Mouse (Mus musculus) thymus, postnatal 36 days (tissue): ENCODE measurements around the gene Rhox7b.
"Not testable (repeated sequence)": the region's sequence is repeated elsewhere in the genome, so short reads cannot be mapped to it uniquely, and the experiment has no call there.

Experiments
- DNase-seq, 2 experiments: peaks; one replicate each; pipeline ENCODE4 v3.0.0; 2022; ENCODE audit warnings: mixed read lengths in 2 of 2

The Rhox7b gene

GRCm38 (mm10) chrX:37897132-37897531 is at the start of gene Rhox7b:
TSS of gene Rhox7b (minus strand) at chrX:37897232.
- not testable (repeated sequence) for DNase-seq

- no peak for DNase-seq
Measured at GRCm38 (mm10) chrX:37916311-37916710, 19.3 kb upstream of the Rhox7b start.

- DNase-seq: no peak
Measured at GRCm38 (mm10) chrX:37908581-37908980, 11.5 kb upstream of the Rhox7b start.

GRCm38 (mm10) chrX:37903727-37904126 is 6.7 kb upstream of the Rhox7b start:
- DNase-seq: no peak

GRCm38 (mm10) chrX:37901670-37902069 is 4.6 kb upstream of the Rhox7b start, which contains the start of gene Rhox9:
TSS of gene Rhox9 (minus strand) at chrX:37901770.
- not testable (repeated sequence) for DNase-seq

GRCm38 (mm10) chrX:37878844-37879243 is 18.2 kb downstream of the Rhox7b start, which contains the start of gene Rhox8:
TSS of gene Rhox8 (minus strand) at chrX:37878944.
- no peak for DNase-seq

- no peak for DNase-seq
Measured at GRCm38 (mm10) chrX:37871641-37872040, 25.4 kb downstream of the Rhox7b start.
